Mouse (Mus musculus) cerebellum, adult 2 months (tissue): ENCODE measurements at regions not wholly inside any gene's neighbourhood (a gene's known extent, or its start where the extent isn't known, plus 50 kb on each side); places are given as distances from the start of the nearest gene placed in this dataset.

Experiments used
- CTCF ChIP-seq: fragments of 200-500 bp; IDR thresholded peaks from 2 replicates; pipeline ENCODE4 v1.5.1; 2011; ENCODE audit warnings: low read depth, mild to moderate bottlenecking, control low read depth, low read length, moderate library complexity, borderline replicate concordance; ENCODE audit not compliant: insufficient read depth
- POLR2A ChIP-seq: fragments of 200-500 bp; IDR thresholded peaks from 2 replicates; pipeline ENCODE4 v1.6.1; 2011; ENCODE audit warnings: low read length, control low read depth, borderline replicate concordance; ENCODE audit not compliant: insufficient read depth

DNA sequence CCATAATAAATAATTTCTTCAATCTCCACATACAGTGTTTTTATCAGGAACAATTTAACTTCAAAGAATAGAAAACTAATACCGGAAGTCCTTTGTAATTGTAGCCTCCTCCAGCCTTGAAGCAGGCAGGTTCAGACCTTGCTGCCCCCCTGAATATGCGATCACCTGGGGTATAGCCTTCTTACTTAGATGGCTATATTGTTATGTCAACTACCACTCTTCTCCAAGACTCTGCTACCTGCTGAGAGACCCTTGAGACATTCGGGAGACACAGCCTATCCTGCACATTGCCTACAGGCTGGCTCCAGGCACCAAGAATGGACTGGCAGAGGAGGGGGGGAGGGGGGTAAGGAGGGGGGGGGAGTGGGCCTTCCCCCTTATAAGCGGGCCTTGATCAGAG is 1123.9 kb upstream of the 2610301B20Rik start:
- no peak for TF ChIP-seq CTCF
- TF ChIP-seq POLR2A, result no peak
